Mouse (Mus musculus): ENCODE measurements around the gene Camk2n2. TPM values are rescaled to one million over a fixed set of nuclear protein-coding genes. Genes with fewer than 3 reads are reported as not detected.

Camk2n2 gene
- polyA plus RNA-seq, 1 experiment from 2014 or later: 23.7 TPM

MicroRNAs encoded within 50 kb of the gene (microRNA counts, 519-probe panel; counts per million panel counts)
- 3,632 counts per million, percentile 53 among the panel's probes with 10 or more counts for microRNA mmu-miR-1224

Small RNAs within 50 kb of the gene (microRNA-seq; reads per million reads assigned to microRNA genes)
- 37.0 reads per million, percentile 42 among the genes with 10 or more reads in this experiment for gene Mir1224

Other genes starting within 250 kb of the Camk2n2 start
- gene Abcc5, start 194.9 kb downstream of the Camk2n2 start, polyA plus RNA-seq (2015; fragmentation: Nextera tagmentation; extraction: Ambion mirVana): 120 and 123 TPM in 2 replicates
- 102 and 103 TPM in 2 replicates for gene Eif2b5, start 122.5 kb downstream of the Camk2n2 start, polyA plus RNA-seq (2015; fragmentation: Nextera tagmentation; extraction: Ambion mirVana)
- gene Dvl3, start 104.3 kb downstream of the Camk2n2 start, polyA plus RNA-seq (2015; fragmentation: Nextera tagmentation; extraction: Ambion mirVana): 48.5 and 55.4 TPM in 2 replicates
- gene Ap2m1, start 85.8 kb downstream of the Camk2n2 start, polyA plus RNA-seq (2015; fragmentation: Nextera tagmentation; extraction: Ambion mirVana): 1,020 and 1,063 TPM in 2 replicates
- 72.2 and 81.5 TPM in 2 replicates for gene Abcf3, start 72.7 kb downstream of the Camk2n2 start, polyA plus RNA-seq (2015; fragmentation: Nextera tagmentation; extraction: Ambion mirVana)
- 23.8 and 27.0 TPM in 2 replicates for gene Vwa5b2, start 31.8 kb downstream of the Camk2n2 start, polyA plus RNA-seq (2015; fragmentation: Nextera tagmentation; extraction: Ambion mirVana)
- 15.0 and 16.2 TPM in 2 replicates for gene Eef1akmt4, start 9.7 kb downstream of the Camk2n2 start, polyA plus RNA-seq (2015; fragmentation: Nextera tagmentation; extraction: Ambion mirVana)
- 1.4 TPM in 1 of 2 replicates, not detected in the other for gene Gm49333, start 9.7 kb downstream of the Camk2n2 start, polyA plus RNA-seq (2015; fragmentation: Nextera tagmentation; extraction: Ambion mirVana)
- 43.2 and 44.8 TPM in 2 replicates for gene Alg3, start 9.6 kb downstream of the Camk2n2 start, polyA plus RNA-seq (2015; fragmentation: Nextera tagmentation; extraction: Ambion mirVana)
- gene Ece2, start 8.5 kb upstream of the Camk2n2 start, polyA plus RNA-seq (2015; fragmentation: Nextera tagmentation; extraction: Ambion mirVana): 12.2 and 12.8 TPM in 2 replicates
- 352 and 361 TPM in 2 replicates for gene Psmd2, start 30.4 kb upstream of the Camk2n2 start, polyA plus RNA-seq (2015; fragmentation: Nextera tagmentation; extraction: Ambion mirVana)
- 141 and 144 TPM in 2 replicates for gene Eif4g1, start 47.0 kb upstream of the Camk2n2 start, polyA plus RNA-seq (2015; fragmentation: Nextera tagmentation; extraction: Ambion mirVana)
- 26.3 and 27.8 TPM in 2 replicates for gene Fam131a, start 72.0 kb upstream of the Camk2n2 start, polyA plus RNA-seq (2015; fragmentation: Nextera tagmentation; extraction: Ambion mirVana)
- 89.9 and 92.3 TPM in 2 replicates for gene Polr2h, start 96.4 kb upstream of the Camk2n2 start, polyA plus RNA-seq (2015; fragmentation: Nextera tagmentation; extraction: Ambion mirVana)
- gene Clcn2, start 96.5 kb upstream of the Camk2n2 start, polyA plus RNA-seq (2015; fragmentation: Nextera tagmentation; extraction: Ambion mirVana): 30.8 and 31.4 TPM in 2 replicates
- 5.8 and 6.9 TPM in 2 replicates for gene Chrd, start 111.8 kb upstream of the Camk2n2 start, polyA plus RNA-seq (2015; fragmentation: Nextera tagmentation; extraction: Ambion mirVana)
- 0.99 and 1.5 TPM in 2 replicates for gene Thpo, start 113.2 kb upstream of the Camk2n2 start, polyA plus RNA-seq (2015; fragmentation: Nextera tagmentation; extraction: Ambion mirVana)